Mouse (Mus musculus) lung, postnatal 4 days (tissue): ENCODE results near the gene Bok.

ENCODE experiments used
- DNase-seq, 2 experiments: peaks; one replicate each; pipeline ENCODE4 v3.0.0; 2021

The Bok gene

DNA sequence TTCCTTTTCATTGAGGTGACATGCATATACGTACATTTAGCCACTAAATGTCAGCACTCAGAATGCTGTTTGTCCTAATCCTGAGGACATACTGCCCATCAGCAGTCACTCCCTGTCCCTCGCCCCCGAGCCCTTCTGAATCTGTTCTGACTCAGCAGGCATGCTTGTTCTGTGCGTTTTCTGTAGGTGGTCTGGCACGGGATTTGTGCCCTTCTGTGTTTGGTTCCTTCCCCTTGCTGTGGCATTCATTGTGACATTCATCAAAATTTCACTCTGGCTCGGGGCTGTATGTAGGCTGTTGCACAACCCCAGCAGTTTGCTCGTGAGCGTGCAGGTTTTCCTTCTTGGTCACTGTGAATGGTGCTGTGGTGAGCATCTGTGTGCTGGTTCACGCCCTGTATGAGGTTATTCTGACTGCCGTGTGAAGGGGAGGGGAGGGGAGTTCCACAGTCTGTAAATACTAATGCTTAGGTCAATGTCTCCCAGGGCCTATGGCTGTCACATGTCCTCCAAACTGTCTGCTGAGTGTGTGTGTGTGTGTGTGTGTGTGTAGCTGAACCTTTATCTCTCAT lies 6.4 kb downstream of the Bok start:
- no peak for DNase-seq

DNA sequence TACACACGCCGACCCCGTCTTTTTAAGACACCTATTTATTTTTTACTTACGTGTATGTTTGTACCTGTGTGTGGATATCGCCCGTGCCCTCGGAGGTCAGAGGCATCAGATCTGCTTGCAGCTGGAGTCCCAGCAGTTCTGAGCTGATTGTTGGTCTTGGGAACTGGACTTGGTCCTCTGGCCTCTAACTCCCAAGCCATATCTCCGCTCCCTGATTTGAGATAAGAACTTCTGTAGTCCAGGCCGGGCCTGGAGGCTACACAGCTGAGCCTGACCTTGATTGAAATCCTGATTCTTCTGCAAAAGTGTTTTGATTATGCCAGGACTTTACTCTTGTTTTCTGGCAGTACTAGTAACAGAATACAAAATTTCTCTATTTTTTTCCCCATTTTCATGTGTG lies 7.3 kb downstream of the Bok start:
- no peak for DNase-seq

DNA sequence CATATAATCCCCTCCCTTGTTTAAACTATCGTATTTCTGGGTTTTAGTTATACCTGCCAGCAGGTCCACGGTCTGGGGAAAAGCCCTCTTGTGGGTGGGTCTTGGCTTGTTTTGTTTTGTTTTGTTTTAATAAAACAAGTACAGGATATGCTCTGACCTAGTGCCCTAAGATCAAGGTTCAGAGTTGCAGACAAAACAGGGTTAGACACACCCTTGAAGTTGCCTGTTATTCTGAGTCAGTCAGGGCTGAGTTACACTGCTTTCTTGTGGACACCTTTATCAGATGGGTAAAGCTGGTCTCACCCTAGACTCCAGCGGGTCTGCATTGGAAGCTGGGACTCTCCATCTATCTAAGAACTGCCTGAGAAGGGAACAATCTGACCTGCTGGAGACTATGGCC lies 8.0 kb downstream of the Bok start:
- DNase-seq: no peak

DNA sequence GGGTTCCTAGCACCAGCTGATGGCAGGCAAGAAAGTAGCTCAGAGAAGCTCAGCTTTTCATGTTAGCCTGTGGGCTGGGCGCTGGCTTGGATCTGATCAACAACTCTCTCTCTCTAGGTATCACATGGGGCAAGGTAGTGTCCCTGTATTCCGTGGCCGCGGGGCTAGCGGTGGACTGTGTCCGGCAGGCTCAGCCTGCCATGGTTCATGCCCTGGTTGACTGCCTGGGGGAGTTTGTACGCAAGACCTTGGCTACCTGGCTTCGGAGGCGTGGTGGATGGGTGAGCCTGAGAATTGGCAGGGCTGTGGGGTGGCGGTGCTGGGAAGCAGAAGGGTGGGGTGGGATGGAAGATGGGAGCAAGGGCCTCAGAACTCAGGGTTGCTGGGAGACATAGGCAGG lies 8.5 kb downstream of the Bok start:
- no peak for DNase-seq

DNA sequence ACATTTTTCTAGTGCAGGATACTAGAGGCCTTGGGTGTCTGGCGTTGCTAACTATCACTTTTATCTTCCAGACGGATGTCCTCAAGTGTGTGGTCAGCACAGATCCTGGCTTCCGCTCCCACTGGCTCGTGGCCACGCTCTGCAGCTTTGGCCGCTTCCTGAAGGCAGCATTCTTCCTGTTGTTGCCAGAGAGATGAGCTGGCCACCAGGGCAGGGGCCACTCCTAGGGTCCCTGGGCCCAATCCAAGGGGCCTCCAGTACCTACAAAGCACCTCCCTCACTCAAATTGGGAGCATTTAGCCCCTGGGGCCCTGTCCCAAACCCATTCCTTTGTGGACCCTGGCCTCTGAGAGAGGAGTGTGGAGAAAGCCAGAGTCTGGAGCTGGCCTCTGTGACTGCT lies 9.5 kb downstream of the Bok start:
- peak; percentile 66 to 88 for DNase-seq

DNA sequence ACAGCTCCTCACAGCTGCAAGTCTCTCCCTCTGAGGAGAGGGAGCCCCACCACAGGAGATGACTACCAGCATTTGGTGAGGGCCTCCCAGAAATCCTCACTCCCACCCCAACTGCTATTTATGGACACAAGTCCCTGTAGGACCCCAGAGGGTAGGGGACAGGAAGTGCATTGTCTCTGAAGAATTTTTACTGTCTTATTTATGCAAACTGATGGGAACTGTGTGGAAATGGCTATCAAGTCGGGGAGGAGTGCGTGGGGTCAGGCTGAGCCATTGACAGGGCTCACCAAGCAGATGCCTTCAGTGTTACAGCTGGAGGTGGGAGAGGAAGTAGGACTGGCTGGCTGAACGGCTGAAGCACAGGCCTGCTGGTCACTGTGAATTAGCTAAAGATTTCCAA lies 11.9 kb downstream of the Bok start:
- no peak for DNase-seq

DNA sequence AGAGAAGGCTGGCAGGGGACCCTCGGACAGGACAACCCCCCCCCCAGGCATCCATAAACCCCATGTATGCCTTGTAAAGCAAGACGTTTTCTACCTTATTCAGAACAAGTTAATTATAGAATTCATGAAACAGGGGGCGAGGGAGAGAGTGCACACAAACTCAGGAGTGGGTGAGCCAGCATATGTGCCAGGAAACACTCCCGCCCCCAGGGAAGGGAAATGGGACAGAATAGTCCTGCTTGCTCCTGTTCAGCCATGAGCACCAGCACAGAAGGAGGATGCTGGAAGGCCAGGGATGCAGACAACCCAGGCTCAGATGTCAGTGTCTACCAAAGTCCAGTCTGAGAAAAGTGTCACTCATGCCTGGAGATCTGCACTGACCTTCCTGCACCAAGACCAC lies 13.7 kb downstream of the Bok start:
- no peak for DNase-seq

DNA sequence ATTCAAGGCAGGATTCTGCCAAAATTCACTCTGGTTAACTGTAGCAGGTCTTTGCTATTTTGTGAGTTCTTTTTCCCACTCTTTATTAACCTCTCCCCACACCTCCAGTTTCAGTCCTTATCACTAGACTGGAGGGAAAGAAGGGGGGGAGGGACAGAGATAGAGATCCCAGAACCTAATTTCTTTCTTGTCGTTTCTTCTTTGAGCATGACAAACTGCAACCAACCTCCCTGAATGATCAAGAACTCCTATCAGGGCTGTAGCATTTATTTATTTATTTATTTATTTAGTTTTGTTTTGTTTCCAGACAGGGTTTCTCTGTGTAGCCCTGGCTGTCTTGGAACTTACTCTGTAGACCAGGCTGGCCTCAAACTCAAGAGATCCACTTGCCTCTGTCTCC lies 16.6 kb downstream of the Bok start:
- no peak for DNase-seq

DNA sequence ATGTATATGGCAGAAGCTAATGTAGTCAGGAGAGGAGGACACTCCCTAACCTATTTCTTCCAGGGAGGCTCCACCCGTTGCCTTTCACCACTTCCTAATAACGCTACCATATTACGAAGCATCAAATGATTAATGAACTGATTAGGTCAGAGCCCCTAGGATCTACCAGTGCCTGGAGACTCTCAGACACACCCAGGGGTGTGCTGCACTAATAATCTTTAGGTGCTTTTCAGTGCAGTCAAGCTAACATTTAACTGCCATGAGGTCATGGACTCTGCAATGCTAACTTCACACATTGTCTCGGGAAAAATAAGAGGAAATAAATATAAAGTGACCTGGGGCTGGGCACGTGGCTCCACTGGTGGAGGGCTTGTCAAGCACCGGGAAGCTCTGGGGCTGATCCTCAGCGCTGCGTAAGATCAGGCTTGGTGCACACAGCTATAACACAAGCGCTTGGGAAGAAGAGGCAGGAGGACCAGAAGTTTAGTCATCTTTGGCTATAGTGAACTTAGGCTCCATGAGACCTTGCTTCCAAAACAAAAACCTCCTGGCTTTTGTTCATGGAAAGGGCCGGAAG lies 18.1 kb downstream of the Bok start:
- DNase-seq: peak in 1 of 2 experiments; percentile 7

DNA sequence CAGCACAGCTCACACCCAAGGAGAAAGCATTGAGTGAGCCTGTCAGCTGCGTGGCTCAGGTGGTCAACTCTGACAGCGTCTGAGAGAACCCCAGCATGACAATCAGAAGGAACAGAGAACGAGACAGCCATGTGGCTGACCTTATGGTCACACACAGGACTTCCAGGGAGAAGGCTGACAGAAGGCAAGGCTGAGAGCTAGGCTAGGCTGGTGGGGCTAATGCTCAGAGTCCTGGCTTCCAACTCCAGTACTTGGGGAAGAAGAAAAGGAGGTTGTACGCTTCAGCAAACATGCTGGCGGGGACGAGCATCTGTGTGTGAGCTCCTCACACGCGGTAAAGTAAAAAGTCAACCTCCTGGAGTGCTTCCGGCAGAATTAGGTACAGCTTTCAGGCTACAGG lies 18.9 kb downstream of the Bok start:
- peak in 1 of 2 experiments; percentile 15 for DNase-seq

DNA sequence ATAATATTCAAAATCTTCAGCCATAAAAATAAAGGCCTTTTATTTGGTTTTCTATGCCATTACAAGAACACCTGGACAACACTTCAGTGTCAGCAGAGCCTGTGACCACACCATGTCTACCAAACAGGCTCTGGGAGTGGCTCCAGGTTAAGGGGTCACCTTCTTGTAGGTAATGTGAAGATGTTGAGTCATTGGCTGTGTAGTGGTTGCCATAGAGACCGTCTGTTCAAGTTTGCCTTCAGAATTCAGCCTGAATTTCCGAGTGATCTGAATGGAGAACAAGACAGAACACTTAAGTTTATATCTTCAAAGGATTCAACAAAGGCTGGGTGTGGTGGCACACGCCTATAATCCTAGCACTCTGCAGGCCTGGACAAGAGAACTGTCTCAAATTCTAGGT lies 19.9 kb downstream of the Bok start:
- peak in 1 of 2 experiments; percentile 17 for DNase-seq

DNA sequence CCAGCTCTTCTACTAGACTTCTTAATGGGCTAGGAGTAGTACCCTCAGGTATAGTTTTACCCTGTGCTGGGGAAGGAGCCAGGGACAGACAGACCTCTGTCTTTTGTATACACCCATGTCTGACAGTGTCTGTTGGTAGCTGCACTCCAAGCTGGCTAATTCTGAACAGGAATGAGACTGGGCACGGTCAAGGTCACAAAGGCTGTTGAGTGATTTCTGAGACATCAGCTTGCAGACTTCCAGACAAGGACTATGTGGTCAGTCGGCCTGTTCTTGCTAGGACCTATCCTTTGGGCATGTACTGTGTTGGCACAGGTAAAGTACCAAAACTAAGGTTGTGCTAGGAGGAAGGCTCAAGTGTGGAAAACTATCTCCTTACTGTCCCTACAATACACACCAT lies 30.7 kb downstream of the Bok start:
- no peak for DNase-seq

DNA sequence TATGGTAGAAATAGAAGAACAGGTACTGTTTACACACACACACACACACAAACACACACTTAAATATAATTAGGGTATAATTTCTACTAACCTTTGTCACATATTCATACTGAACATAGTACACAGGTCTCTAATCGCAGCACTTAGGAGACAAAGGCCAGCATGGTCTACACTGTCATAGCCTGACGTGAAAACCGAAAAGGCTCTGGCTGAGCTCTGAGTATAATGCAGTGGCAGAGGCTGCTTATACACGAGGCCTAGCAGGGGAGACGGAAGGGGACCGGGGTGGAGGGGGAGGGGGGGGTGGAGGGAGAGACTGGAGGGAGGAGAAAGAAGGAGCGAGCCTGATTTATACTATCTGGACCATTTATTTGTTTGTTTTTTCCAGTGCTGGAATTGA lies 36.1 kb downstream of the Bok start:
- DNase-seq: no peak

DNA sequence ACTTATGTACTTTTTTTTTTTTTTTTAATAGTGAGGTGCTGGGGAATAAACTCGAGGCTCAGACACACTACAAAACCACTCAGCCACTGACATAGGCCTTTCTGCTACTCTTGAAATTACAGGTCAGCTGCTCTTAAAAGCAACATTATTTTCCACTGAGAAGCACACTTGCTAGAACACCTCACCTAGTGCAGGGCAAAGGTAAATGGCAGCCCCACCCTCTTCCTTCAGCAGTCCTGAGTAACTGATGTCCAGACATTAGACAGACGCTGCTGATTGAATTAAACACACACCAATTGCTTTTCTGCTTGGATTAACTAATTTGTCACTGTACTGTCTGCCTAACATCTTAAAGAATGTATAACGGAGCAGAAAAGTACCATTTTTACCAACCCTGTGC lies 39.2 kb downstream of the Bok start:
- DNase-seq: no peak

DNA sequence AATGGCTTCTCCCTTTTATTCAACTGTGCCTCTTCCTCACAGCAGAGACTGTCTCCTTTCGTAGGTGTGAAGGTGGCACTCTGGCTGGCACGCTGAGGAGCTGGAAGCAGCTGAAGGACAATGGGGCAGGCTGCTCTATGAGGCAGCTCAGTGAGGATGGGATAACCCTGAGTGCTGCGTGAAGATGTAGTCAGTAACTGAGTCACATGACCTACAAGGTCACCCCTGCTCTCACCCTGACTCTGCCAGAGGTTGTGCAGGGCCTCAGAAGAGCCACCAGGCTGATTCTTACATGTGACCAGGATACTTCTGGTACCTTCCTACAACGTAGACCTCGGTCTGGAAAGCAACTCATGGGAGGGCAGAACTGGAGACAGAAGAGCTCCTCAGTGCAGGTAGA lies 40.2 kb downstream of the Bok start:
- DNase-seq: no peak

DNA sequence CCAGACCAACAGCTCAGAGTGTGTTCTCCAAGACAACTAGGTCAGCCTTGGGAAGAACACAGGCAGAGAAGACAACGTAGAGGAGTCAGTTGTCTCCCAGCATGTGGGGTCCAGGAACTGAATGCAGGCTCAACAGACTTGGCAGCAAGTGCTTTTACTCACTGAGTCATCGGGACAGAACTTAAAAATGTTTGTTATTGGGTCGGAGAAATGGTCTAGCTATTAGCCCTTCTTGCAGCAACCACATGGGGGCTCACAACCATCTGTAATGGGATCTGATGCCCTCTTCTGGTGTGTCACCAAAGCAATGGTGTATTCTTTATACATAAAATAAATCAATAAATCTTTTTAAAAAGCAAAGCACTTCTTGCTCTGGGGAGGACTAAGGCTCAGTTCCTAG lies 40.7 kb downstream of the Bok start:
- no peak for DNase-seq

DNA sequence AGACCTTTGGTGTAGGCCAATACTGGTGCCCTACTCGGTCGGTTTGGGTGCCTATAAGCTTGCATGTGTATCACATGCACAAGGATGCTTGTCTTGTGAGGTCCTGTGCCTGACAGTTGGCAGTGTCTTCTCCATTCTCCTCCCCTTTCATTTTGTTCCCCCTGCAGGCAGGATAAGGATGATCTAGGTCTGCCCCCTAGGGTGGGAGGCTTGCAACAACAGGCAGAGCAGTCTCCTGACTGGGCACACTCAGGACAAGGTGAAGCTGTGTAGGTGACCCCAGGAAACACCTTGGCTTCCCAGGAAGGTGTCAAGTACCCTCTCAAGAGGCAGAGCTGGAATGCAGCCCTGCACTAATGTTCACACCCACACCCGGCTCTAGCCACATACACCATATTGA lies 41.5 kb downstream of the Bok start:
- DNase-seq: peak; percentile 75 to 81

DNA sequence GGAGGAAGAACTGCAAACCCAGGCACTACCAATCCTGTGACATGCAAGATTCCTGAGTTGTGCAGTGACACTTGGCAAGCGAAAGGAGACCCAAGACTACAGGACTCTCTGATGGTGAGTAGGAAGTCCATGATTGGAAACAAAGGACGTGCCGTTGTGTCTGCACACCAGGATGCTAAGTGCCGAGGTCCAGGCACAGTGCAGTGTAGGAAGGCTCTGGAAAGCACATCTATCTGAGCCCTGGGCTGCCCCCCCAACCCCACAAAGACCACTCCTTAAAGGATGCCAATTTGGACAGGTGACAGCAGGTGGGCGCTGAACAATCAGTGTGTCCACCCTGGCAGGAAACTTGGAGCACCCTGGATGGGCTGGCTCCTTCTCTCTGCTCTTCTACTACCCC lies 45.6 kb downstream of the Bok start:
- no peak for DNase-seq

DNA sequence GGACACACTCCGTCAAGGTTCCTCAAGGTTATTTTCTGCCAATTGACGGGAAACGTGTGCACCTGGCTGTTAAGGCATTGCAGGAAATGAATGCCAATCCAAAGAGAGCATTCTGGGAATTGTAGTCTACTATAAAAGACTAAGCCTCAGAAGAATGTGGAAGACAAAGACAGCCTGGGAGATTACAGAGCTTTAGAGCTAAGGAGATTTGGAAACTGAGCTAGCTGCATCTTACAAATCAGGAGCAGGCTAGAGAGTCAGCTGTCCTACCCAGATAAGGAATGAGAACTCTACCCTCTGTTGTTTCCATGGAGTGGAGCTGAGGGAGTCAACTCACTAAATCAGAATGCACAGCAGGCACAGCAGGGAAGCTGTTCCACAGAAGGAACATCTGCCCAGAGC lies 46.4 kb downstream of the Bok start:
- no peak for DNase-seq

DNA sequence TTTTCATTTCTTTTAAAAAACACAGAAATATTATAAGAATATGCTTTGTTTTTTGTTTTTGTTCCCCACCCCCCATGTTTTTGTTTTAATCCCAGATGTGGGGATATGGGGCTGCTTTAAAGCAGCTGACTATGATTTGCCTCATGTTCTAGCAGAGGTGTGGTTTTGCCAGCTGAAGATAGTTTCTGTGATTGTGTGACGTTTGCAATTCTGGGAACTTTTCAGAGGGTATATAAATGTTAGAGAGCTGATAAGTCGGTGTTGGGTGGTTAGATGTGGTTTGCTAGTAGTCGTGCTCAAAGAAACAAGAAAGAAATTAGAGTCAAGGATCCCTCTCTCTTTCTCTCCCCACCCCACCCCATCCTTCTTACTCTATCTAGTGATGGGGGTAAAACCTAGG lies 50.4 kb downstream of the Bok start:
- DNase-seq: no peak

DNA sequence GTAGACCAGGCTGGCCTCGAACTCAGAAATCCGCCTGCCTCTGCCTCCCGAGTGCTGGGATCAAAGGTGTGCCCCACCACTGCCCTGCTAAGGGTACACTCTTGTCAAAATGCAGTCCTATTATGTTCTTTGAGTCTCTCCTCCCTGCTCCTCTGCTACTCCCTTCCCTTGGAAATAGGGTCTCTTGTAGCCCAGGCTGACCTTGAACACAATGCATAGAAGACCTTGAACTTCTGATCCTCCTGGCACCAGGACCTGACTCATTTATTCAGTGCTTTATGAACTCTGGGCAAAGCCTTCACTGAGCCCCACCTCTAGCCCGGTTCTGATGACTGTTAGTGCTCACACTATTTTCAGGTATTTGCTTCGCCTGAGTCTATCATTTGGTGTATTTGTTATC lies 52.3 kb downstream of the Bok start:
- DNase-seq: no peak

DNA sequence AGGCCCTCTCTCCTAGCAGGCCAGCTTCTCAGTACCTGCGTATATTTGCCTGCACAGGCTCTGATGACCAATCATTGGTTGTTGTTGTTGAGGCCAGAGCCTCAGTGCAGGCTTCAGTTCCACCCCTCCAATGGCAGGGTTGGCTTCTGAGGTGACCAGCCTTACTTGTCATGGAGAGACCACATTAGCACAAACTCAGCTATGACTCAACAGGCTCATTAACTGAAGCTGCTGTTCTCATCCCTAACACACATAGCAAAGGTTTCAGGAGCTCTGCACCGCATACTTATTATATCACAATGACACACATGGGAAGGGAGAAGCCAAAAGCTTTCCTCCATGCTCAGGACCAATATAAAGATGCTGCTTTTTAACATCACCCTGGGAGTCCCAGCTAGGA lies 55.2 kb downstream of the Bok start:
- DNase-seq: no peak

DNA sequence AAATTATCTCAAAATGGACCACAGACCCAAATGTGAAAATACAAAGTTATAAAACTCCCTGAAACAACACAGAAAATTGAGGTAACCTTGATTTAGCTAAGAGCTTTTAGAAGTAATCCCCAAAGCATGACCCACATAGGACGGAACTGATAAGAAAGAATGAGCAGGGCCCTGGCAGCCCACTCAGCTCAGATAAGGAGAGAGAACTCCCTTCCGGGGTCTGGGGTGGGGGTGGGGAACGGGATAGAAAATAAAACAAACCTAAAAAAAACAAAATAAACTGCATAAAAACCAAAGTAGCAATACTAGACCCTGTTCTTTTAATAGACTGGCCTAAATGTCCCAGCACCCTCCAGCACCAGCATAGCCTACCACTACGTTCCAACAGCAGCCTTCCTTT lies 56.5 kb downstream of the Bok start:
- DNase-seq: no peak

DNA sequence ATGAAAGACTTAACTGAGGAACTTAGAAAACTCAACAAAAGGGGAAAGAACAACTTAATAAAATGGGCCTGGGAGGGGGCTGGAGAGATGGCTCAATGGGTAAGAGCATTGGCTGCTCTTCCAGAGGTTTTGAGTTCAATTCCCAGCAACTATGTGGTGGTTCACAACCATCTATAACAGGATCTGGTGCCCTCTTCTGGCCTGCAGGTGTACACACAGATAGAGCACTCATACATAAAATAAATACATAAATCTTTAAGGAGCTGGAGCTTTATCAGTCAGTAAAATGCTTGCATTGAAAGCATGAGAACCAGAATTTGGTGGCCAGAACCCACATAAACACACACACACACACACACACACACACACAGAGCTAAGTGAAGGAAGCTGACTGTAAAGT lies 57.5 kb downstream of the Bok start:
- DNase-seq: no peak
